Mouse (Mus musculus) ES-Bruce4 (cell line): ENCODE results near the gene Hoxa13. TPM values are rescaled to one million over a fixed set of nuclear protein-coding genes. Genes with fewer than 3 reads are reported as not detected.

Experiments used
- H3K27ac ChIP-seq: 2 replicates; pipeline ENCODE4 v1.5.1; 2012; ENCODE audit warnings: low read length, inconsistent platforms; ENCODE audit not compliant: insufficient read depth
- H3K27me3 ChIP-seq: 2 replicates; pipeline ENCODE4 v1.6.1; 2012; ENCODE audit warnings: mild to moderate bottlenecking, low read length, inconsistent platforms; ENCODE audit not compliant: control insufficient read depth, poor library complexity, insufficient read depth, severe bottlenecking
- H3K36me3 ChIP-seq: 2 replicates; pipeline ENCODE4 v1.6.1; 2012; ENCODE audit warnings: inconsistent platforms, mild to moderate bottlenecking, low read length, moderate library complexity; ENCODE audit not compliant: control insufficient read depth, poor library complexity, insufficient read depth, severe bottlenecking
- H3K4me1 ChIP-seq: one replicate; pipeline ENCODE4 v1.8.1; 2011; ENCODE audit warnings: low read length; ENCODE audit not compliant: control insufficient read depth, insufficient read depth
- H3K4me3 ChIP-seq: 2 replicates; pipeline ENCODE4 v1.5.1; 2011; ENCODE audit warnings: low read depth, mild to moderate bottlenecking, low read length
- H3K9ac ChIP-seq: 2 replicates; pipeline ENCODE4 v1.6.1; 2012; ENCODE audit warnings: low read depth, mild to moderate bottlenecking, inconsistent platforms; ENCODE audit not compliant: poor library complexity, severe bottlenecking
- H3K9me3 ChIP-seq: replicated peaks from 2 replicates; pipeline ENCODE4 v1.6.1; 2012; ENCODE audit warnings: mild to moderate bottlenecking, low read length, inconsistent platforms; ENCODE audit not compliant: control insufficient read depth, poor library complexity, insufficient read depth, severe bottlenecking
- CTCF ChIP-seq: IDR thresholded peaks from one replicate; pipeline ENCODE4 v1.8.1; 2011; ENCODE audit warnings: low read depth, low read length
- EP300 ChIP-seq: IDR thresholded peaks from 2 replicates; pipeline ENCODE4 v1.6.1; 2011; ENCODE audit warnings: low read depth, low read length; ENCODE audit not compliant: insufficient read depth
- POLR2A ChIP-seq: IDR thresholded peaks from one replicate; pipeline ENCODE4 v1.8.1; 2011; ENCODE audit warnings: low read length; ENCODE audit not compliant: insufficient read depth
- polyA plus RNA-seq: library from polyadenylated mRNA; stranded (reverse); fragments of >200 nt; gene quantifications from 2 replicates; pipeline ENCODE4 v1.2.4, GENCODE M21; 2011; ENCODE audit warnings: low read depth; ENCODE audit not compliant: missing spikeins, insufficient read depth, insufficient read length

Hoxa13 gene
- polyA plus RNA-seq, 1 experiment = 0.25 TPM

GRCm38 (mm10) chr6:52272766-52273655 is 12.3 kb upstream of the Hoxa13 start:
- Histone ChIP-seq H3K4me1 (no peaks in the 10 kb centered on the region), H3K9me3 (no peaks in the 10 kb centered on the region), H3K4me3 (peak overlapping the region; percentile 33), H3K27me3 (peaks cover 19% of the 10 kb centered on the region), H3K9ac (no peak overlapping the region), H3K27ac (no peak overlapping the region), H3K36me3 (no peaks in the 10 kb centered on the region)
- no peak for TF ChIP-seq EP300

GRCm38 (mm10) chr6:52270494-52271480 is 10.1 kb upstream of the Hoxa13 start:
- H3K9me3 ChIP-seq = no peaks in the 10 kb centered on the region
- peaks cover 24% of the 10 kb centered on the region for H3K27me3 ChIP-seq
- no peak overlapping the region for H3K9ac ChIP-seq
- H3K27ac ChIP-seq = no peak overlapping the region
- H3K4me3 ChIP-seq = no peak overlapping the region
- H3K4me1 ChIP-seq = no peaks in the 10 kb centered on the region
- H3K36me3 ChIP-seq = no peaks in the 10 kb centered on the region
- TF ChIP-seq EP300 (no peak), POLR2A (no peak), CTCF (peak; percentile 53)

GRCm38 (mm10) chr6:52268756-52269155 is 8.1 kb upstream of the Hoxa13 start:
- Histone ChIP-seq H3K9me3 (no peaks in the 10 kb centered on the region), H3K4me3 (no peak overlapping the region), H3K36me3 (no peaks in the 10 kb centered on the region), H3K27ac (no peak overlapping the region), H3K27me3 (peaks cover 24% of the 10 kb centered on the region), H3K4me1 (no peaks in the 10 kb centered on the region), H3K9ac (no peak overlapping the region)
- TF ChIP-seq EP300 = no peak
- TF ChIP-seq CTCF = no peak
- TF ChIP-seq POLR2A = no peak

- TF ChIP-seq EP300 (no peak), POLR2A (no peak), CTCF (no peak)
- Histone ChIP-seq H3K9me3 (no peaks in the 10 kb centered on the region), H3K4me1 (no peaks in the 10 kb centered on the region), H3K27me3 (peaks cover 26% of the 10 kb centered on the region), H3K27ac (no peak overlapping the region), H3K36me3 (no peaks in the 10 kb centered on the region), H3K9ac (no peak overlapping the region), H3K4me3 (no peak overlapping the region)
Observed at GRCm38 (mm10) chr6:52268341-52268740, 7.7 kb upstream of the Hoxa13 start.

- no peaks in the 10 kb centered on the region for H3K4me1 ChIP-seq
- no peak for TF ChIP-seq EP300
- no peak for TF ChIP-seq POLR2A
- TF ChIP-seq CTCF = no peak
- H3K27ac ChIP-seq = no peak overlapping the region
- no peak overlapping the region for H3K4me3 ChIP-seq
- no peaks in the 10 kb centered on the region for H3K9me3 ChIP-seq
- H3K36me3 ChIP-seq = no peaks in the 10 kb centered on the region
- peaks cover 27% of the 10 kb centered on the region for H3K27me3 ChIP-seq
- H3K9ac ChIP-seq = no peak overlapping the region
Observed at GRCm38 (mm10) chr6:52267691-52268090, 7.0 kb upstream of the Hoxa13 start.
